Mouse (Mus musculus) forebrain, embryonic 11.5 days (tissue): ENCODE measurements around the gene Cyp2r1. TPM values are rescaled to one million over a fixed set of nuclear protein-coding genes. Genes with fewer than 3 reads are reported as not detected.
A peak's percentile ranks its signal among the peaks of the same experiment; 100 is the strongest.
"Not testable (repeated sequence)": the region's sequence is repeated elsewhere in the genome, so short reads cannot be mapped to it uniquely, and the experiment has no call there.

ENCODE experiments used
- ATAC-seq: fragments of 200-750 bp; cut with Nextera tagmentation; replicated peaks from 2 replicates; pipeline ENCODE4 v1.8.0; 2017; ENCODE audit warnings: moderate TSS enrichment; ENCODE audit not compliant: low FRiP score
- DNase-seq: peaks from one replicate; pipeline ENCODE4 v3.0.0-alpha.2; 2017; ENCODE audit warnings: low spot score
- H3K27ac ChIP-seq: fragments of 300-500 bp; sonication (generic); 2 replicates; pipeline ENCODE4 v1.5.1; 2014; ENCODE audit warnings: low read depth, low read length
- H3K27me3 ChIP-seq: fragments of 300-500 bp; sonication (generic); 2 replicates; pipeline ENCODE4 v1.6.1; 2014; ENCODE audit warnings: mild to moderate bottlenecking, low read length, mixed read lengths; ENCODE audit not compliant: control insufficient read depth, insufficient read depth
- H3K36me3 ChIP-seq: fragments of 300-500 bp; sonication (generic); 2 replicates; pipeline ENCODE4 v1.6.1; 2014; ENCODE audit warnings: mild to moderate bottlenecking, low read length, moderate library complexity, mixed read lengths; ENCODE audit not compliant: control insufficient read depth, insufficient read depth
- H3K4me1 ChIP-seq: fragments of 300-500 bp; sonication (generic); replicated peaks from 2 replicates; pipeline ENCODE4 v1.6.1; 2014; ENCODE audit warnings: low read length, mixed read lengths; ENCODE audit not compliant: control insufficient read depth, insufficient read depth
- H3K4me2 ChIP-seq: fragments of 300-500 bp; sonication (generic); 2 replicates; pipeline ENCODE4 v1.6.1; 2014; ENCODE audit warnings: low read depth, mild to moderate bottlenecking, low read length, moderate library complexity, mixed read lengths; ENCODE audit not compliant: severe bottlenecking
- H3K4me3 ChIP-seq: fragments of 300-500 bp; sonication (generic); 2 replicates; pipeline ENCODE4 v1.5.1; 2014; ENCODE audit warnings: low read depth, low read length
- H3K9ac ChIP-seq: fragments of 300-500 bp; sonication (generic); 2 replicates; pipeline ENCODE4 v1.6.1; 2014; ENCODE audit warnings: low read length
- H3K9me3 ChIP-seq: fragments of 300-500 bp; sonication (generic); 2 replicates; pipeline ENCODE4 v1.6.1; 2016; ENCODE audit warnings: low read length, mixed read lengths; ENCODE audit not compliant: control insufficient read depth
- WGBS: fragments of 180-500 bp; shearing (Covaris S2); extraction: QIAGEN DNeasy Blood & Tissue Kit; methylation state at CpG from one replicate; pipeline ENCODE4 v1.1.7; 2014; 5-methylcytosine and 5-hydroxymethylcytosine counted together
- polyA plus RNA-seq: library from polyadenylated mRNA; unstranded; fragments of >200 nt; fragmentation: Nextera tagmentation; extraction: Ambion mirVana; gene quantifications from 2 replicates; pipeline ENCODE4 v1.2.1, GENCODE M21; 2014

Gene Cyp2r1
- polyA plus RNA-seq: 1.1 and 1.8 TPM in 2 replicates

GRCm38 (mm10) chr7:114562531-114563241 is at the start of gene Cyp2r1:
Gene Cyp2r1 (minus strand): TSS chr7:114562972.
- Histone ChIP-seq H3K9me3 (no peaks in the 10 kb centered on the region), H3K9ac (peak within 1 kb of the TSS; percentile 64), H3K27me3 (no peaks in the 10 kb centered on the region), H3K4me3 (peak within 1 kb of the TSS; percentile 42), H3K27ac (peak within 1 kb of the TSS; percentile 50; the same call in 1 of the 2 replicates), H3K4me1 (0 out of 2 replicates have a peak, but pooled peaks cover 3% of the 10 kb centered on the region), H3K4me2 (peak within 1 kb of the TSS; percentile 77), H3K36me3 (no peaks in the 10 kb centered on the region)
- peak; percentile 91 for DNase-seq
- 2% methylated on average over 56 of the region's 56 CpGs for WGBS
- ATAC-seq: peak; percentile 100

GRCm38 (mm10) chr7:114594391-114594790 is 31.6 kb upstream of the Cyp2r1 start:
- not testable (repeated sequence) for H3K27ac ChIP-seq, H3K36me3 ChIP-seq, H3K27me3 ChIP-seq, H3K9me3 ChIP-seq, H3K4me3 ChIP-seq, H3K4me2 ChIP-seq, ATAC-seq, DNase-seq, H3K4me1 ChIP-seq, H3K9ac ChIP-seq
- 93% methylated on average over 8 of the region's 8 CpGs for WGBS

GRCm38 (mm10) chr7:114582441-114582840 is 19.7 kb upstream of the Cyp2r1 start:
- no peak overlapping the region for H3K4me3 ChIP-seq
- H3K9me3 ChIP-seq: no peaks in the 10 kb centered on the region
- H3K27ac ChIP-seq: no peak overlapping the region
- no peaks in the 10 kb centered on the region for H3K27me3 ChIP-seq
- H3K36me3 ChIP-seq: no peaks in the 10 kb centered on the region
- no peak overlapping the region for H3K9ac ChIP-seq
- no peak for DNase-seq
- WGBS: 50% methylated on average over 2 of the region's 2 CpGs
- ATAC-seq: no peak
- no peaks in the 10 kb centered on the region for H3K4me1 ChIP-seq
- H3K4me2 ChIP-seq: no peak overlapping the region

GRCm38 (mm10) chr7:114581200-114581599 is 18.4 kb upstream of the Cyp2r1 start:
- Histone ChIP-seq H3K9ac (no peak overlapping the region), H3K4me3 (no peak overlapping the region), H3K9me3 (no peaks in the 10 kb centered on the region), H3K4me1 (no peaks in the 10 kb centered on the region), H3K27me3 (no peaks in the 10 kb centered on the region), H3K4me2 (no peak overlapping the region), H3K27ac (no peak overlapping the region), H3K36me3 (no peaks in the 10 kb centered on the region)
- no peak for DNase-seq
- ATAC-seq: no peak
- 89% methylated on average over 5 of the region's 5 CpGs for WGBS

- H3K4me2 ChIP-seq: no peak overlapping the region
- no peak for ATAC-seq
Measured at GRCm38 (mm10) chr7:114580426-114580825, 17.7 kb upstream of the Cyp2r1 start.

GRCm38 (mm10) chr7:114577665-114578064 is 14.9 kb upstream of the Cyp2r1 start:
- Histone ChIP-seq H3K27me3 (no peaks in the 10 kb centered on the region), H3K4me1 (no peaks in the 10 kb centered on the region), H3K36me3 (no peaks in the 10 kb centered on the region), H3K27ac (no peak overlapping the region), H3K9ac (no peak overlapping the region), H3K4me3 (no peak overlapping the region), H3K4me2 (no peak overlapping the region), H3K9me3 (no peaks in the 10 kb centered on the region)
- WGBS: 100% methylated on average over 1 of the region's 1 CpGs
- DNase-seq: no peak
- no peak for ATAC-seq

More at GRCm38 (mm10) chr7:114580426-114580825, 17.7 kb upstream of the Cyp2r1 start:
- no peaks in the 10 kb centered on the region for H3K36me3 ChIP-seq
- H3K27ac ChIP-seq: no peak overlapping the region
- no peaks in the 10 kb centered on the region for H3K27me3 ChIP-seq
- WGBS: 3% methylated on average over 4 of the region's 4 CpGs
- peak; percentile 62 for DNase-seq
- H3K4me1 ChIP-seq: no peaks in the 10 kb centered on the region
- H3K9me3 ChIP-seq: no peaks in the 10 kb centered on the region
- H3K4me3 ChIP-seq: no peak overlapping the region
- H3K9ac ChIP-seq: no peak overlapping the region

- DNase-seq (no peak), ATAC-seq (no peak)
- no peaks in the 10 kb centered on the region for H3K9me3 ChIP-seq
- H3K4me1 ChIP-seq: no peaks in the 10 kb centered on the region
- no peak overlapping the region for H3K27ac ChIP-seq
- H3K4me3 ChIP-seq: no peak overlapping the region
- no peaks in the 10 kb centered on the region for H3K27me3 ChIP-seq
- H3K9ac ChIP-seq: no peak overlapping the region
- 81% methylated on average over 3 of the region's 3 CpGs for WGBS
- no peaks in the 10 kb centered on the region for H3K36me3 ChIP-seq
- H3K4me2 ChIP-seq: no peak overlapping the region
Measured at GRCm38 (mm10) chr7:114576931-114577330, 14.2 kb upstream of the Cyp2r1 start.

- not testable (repeated sequence) for H3K4me1 ChIP-seq, H3K27ac ChIP-seq, H3K9me3 ChIP-seq, ATAC-seq, H3K4me2 ChIP-seq, H3K27me3 ChIP-seq, H3K9ac ChIP-seq, H3K36me3 ChIP-seq, H3K4me3 ChIP-seq, DNase-seq
- 97% methylated on average over 4 of the region's 4 CpGs for WGBS
Measured at GRCm38 (mm10) chr7:114573866-114574265, 11.1 kb upstream of the Cyp2r1 start.

- Histone ChIP-seq H3K4me3 (no peak overlapping the region), H3K9me3 (no peaks in the 10 kb centered on the region), H3K36me3 (no peaks in the 10 kb centered on the region; the same call in 1 of the 2 replicates), H3K4me1 (no peaks in the 10 kb centered on the region), H3K27me3 (no peaks in the 10 kb centered on the region), H3K4me2 (no peak overlapping the region), H3K9ac (no peak overlapping the region), H3K27ac (no peak overlapping the region)
- ATAC-seq (no peak), DNase-seq (no peak)
- WGBS: 86% methylated on average over 1 of the region's 1 CpGs
Measured at GRCm38 (mm10) chr7:114536179-114536578, 26.6 kb downstream of the Cyp2r1 start.
